ENCODE assay signal across 27 mouse cellular contexts in the genomic region with DNA sequence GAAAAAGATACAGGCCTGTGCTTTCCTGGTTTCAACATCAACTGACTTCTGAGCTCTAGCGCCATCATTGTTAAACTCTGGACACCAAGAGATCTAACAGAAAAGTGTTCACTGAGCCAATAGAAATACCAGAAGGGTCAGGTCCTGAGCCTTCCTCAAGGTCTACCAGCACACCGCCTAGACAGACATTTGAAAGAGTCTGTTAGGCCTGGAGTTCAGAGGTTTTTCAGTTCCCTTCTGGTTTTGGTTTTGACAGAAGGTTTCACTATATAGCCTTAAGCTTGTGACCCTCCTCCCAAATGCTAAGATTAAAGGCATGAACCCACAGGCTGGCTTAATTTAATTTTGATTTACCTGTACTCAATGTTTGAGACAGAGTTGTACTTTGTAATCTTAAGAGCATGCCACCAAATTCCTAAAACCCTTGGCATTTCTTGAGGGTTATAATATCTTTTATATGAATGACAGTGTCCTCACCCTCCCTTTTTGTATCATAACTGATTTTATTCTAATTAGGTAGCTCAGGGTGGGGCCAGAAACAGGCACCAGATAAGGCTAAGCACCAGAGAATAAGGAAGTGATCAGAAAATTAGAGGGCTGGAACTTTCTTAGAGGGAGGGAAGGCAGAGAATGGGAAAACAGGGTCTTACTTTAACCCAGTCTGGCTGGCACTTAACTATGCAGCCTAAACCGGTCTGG. TPM values are rescaled to one million over a fixed set of nuclear protein-coding genes. Genes with fewer than 3 reads are reported as not detected.
DNase-seq lines count a peak whose midpoint lies in the region; ATAC-seq and TF ChIP-seq lines count a peak whose summit lies in the region.
"Had no signal": no experiment of that assay in that cellular context is flagged by ENCODE, and none has a peak within 500 bp of the region (broad histone marks: within the 10 kb centered on the region; RNA-seq: fewer than 3 reads in every experiment).

No protein-coding gene starts in this region.

- peaks cover 6% of the 10 kb centered on the region; the same call in 1 of the 2 replicates for H3K4me1 ChIP-seq in intestine, embryonic 16.5 days (ENCODE audit: control insufficient read depth, insufficient read depth, low read length)
- peaks cover 10% of the 10 kb centered on the region for H3K4me1 ChIP-seq in embryonic facial prominence, embryonic 10.5 days
- no peaks in the 10 kb centered on the region; the same call in 1 of the 2 replicates for H3K4me1 ChIP-seq in lung, adult 2 months (ENCODE audit: control insufficient read depth, insufficient read depth, low read length)

- H3K27me3 ChIP-seq in intestine, embryonic 16.5 days (replicated peaks; ENCODE audit: control insufficient read depth, insufficient read depth, low read length), result no peaks in the 10 kb centered on the region
- 0 out of 2 replicates have a peak, but pooled peaks cover 3% of the 10 kb centered on the region for H3K27me3 ChIP-seq in embryonic facial prominence, embryonic 10.5 days (replicated peaks; ENCODE audit: low read depth, poor library complexity, severe bottlenecking)
- H3K27me3 ChIP-seq: forebrain, embryonic 15.5 days; hindbrain, embryonic 15.5 days; kidney, embryonic 15.5 days; limb, embryonic 13.5 days; megakaryocyte, embryonic 14.5 days; midbrain, embryonic 15.5 days; neural tube, embryonic 12.5 days; stomach, embryonic 15.5 days had no signal

- 80% methylated on average over 3 of the region's 3 CpGs for WGBS in intestine, embryonic 16.5 days
- WGBS in embryonic facial prominence, embryonic 10.5 days, result 82% methylated on average over 3 of the region's 3 CpGs
- WGBS in lung, adult 2 months, result 83% methylated on average over 3 of the region's 3 CpGs

- H3K27ac ChIP-seq in intestine, embryonic 16.5 days (ENCODE audit: low read length), result no peak overlapping the region
- H3K27ac ChIP-seq in embryonic facial prominence, embryonic 10.5 days (replicated peaks), result no peak overlapping the region
- H3K27ac ChIP-seq: forebrain, embryonic 15.5 days; hindbrain, embryonic 15.5 days; kidney, embryonic 15.5 days; limb, embryonic 13.5 days; midbrain, embryonic 15.5 days; neural tube, embryonic 12.5 days; stomach, embryonic 15.5 days had no signal

- H3K4me2 ChIP-seq in intestine, embryonic 16.5 days (ENCODE audit: low read depth, low read length), result no peak overlapping the region
- H3K4me2 ChIP-seq: forebrain, embryonic 15.5 days; heart, embryonic 11.5 days; hindbrain, embryonic 15.5 days; kidney, embryonic 15.5 days; limb, embryonic 13.5 days; lung, embryonic 14.5 days; midbrain, embryonic 15.5 days; neural tube, embryonic 12.5 days; stomach, embryonic 15.5 days had no signal

- no peak overlapping the region for H3K9ac ChIP-seq in intestine, embryonic 16.5 days (ENCODE audit: low read depth, low read length)
- H3K9ac ChIP-seq: forebrain, embryonic 15.5 days; hindbrain, embryonic 15.5 days; kidney, embryonic 15.5 days; limb, embryonic 13.5 days; lung, embryonic 14.5 days; midbrain, embryonic 15.5 days; neural tube, embryonic 12.5 days; stomach, embryonic 15.5 days had no signal

- no peak overlapping the region for H3K4me3 ChIP-seq in intestine, embryonic 16.5 days (ENCODE audit: low read length)
- H3K4me3 ChIP-seq in embryonic facial prominence, embryonic 10.5 days, result no peak overlapping the region
- H3K4me3 ChIP-seq in lung, adult 2 months (replicated peaks; ENCODE audit: extremely low read depth, low read depth, low read length), result no peak overlapping the region
- H3K4me3 ChIP-seq: forebrain, embryonic 15.5 days; hindbrain, embryonic 15.5 days; kidney, embryonic 15.5 days; limb, embryonic 13.5 days; megakaryocyte, embryonic 14.5 days; midbrain, embryonic 15.5 days; neural tube, embryonic 12.5 days; stomach, embryonic 15.5 days had no signal

- H3K36me3 ChIP-seq in intestine, embryonic 16.5 days (ENCODE audit: control insufficient read depth, insufficient read depth, low read length), result no peaks in the 10 kb centered on the region
- H3K36me3 ChIP-seq in embryonic facial prominence, embryonic 10.5 days (replicated peaks), result no peaks in the 10 kb centered on the region
- H3K36me3 ChIP-seq: forebrain, embryonic 15.5 days; hindbrain, embryonic 15.5 days; kidney, embryonic 15.5 days; limb, embryonic 13.5 days; midbrain, embryonic 15.5 days; neural tube, embryonic 12.5 days; stomach, embryonic 15.5 days had no signal

- TF ChIP-seq CTCF in lung, adult 2 months (IDR thresholded peaks at IDR 0.05; ENCODE audit: insufficient read depth, low read length), result no peak

- no peaks in the 10 kb centered on the region for H3K9me3 ChIP-seq in intestine, embryonic 16.5 days (ENCODE audit: control insufficient read depth, low read length)
- H3K9me3 ChIP-seq in embryonic facial prominence, embryonic 10.5 days, result no peaks in the 10 kb centered on the region
- H3K9me3 ChIP-seq: forebrain, embryonic 15.5 days; hindbrain, embryonic 15.5 days; kidney, embryonic 15.5 days; limb, embryonic 13.5 days; megakaryocyte, embryonic 14.5 days; midbrain, embryonic 15.5 days; neural tube, embryonic 12.5 days; stomach, embryonic 15.5 days had no signal

- DNase-seq in A20 (ENCODE audit: low read depth, low spot score), result peak; percentile 55
- peak; percentile 65 for DNase-seq in MEL-GATA-1-ER (ENCODE audit: extremely low read depth, low read depth)
- no peak for DNase-seq in yolk sac, embryonic 10.5 days (ENCODE audit: low spot score)
- no peak for DNase-seq in embryonic facial prominence, embryonic 10.5 days (ENCODE audit: low spot score)
- no peak for DNase-seq in lung, adult 2 months
- DNase-seq: adrenal gland, postnatal 25 days; cerebellum, adult 11-12 months; cerebellum, postnatal 10 days; heart, adult 11 months; kidney, postnatal 36 days; layer of hippocampus, postnatal 36 days; lung, embryonic 14.5 days; right cerebral cortex, postnatal 14 days; spleen, adult 18-20 months; thymus, adult 18-20 months; thymus, postnatal 36 days had no signal

- no peak for TF ChIP-seq POLR2A in lung, adult 2 months (IDR thresholded peaks at IDR 0.05; ENCODE audit: borderline replicate concordance, extremely low read depth, low read depth, low read length)

- ATAC-seq in intestine, embryonic 16.5 days, result peak; percentile 34; the same call in 1 of the 2 replicates
- ATAC-seq in megakaryocyte-erythroid progenitor cell, adult 5-6 weeks (replicated peaks; ENCODE audit: low FRiP score, low TSS enrichment, poor library complexity, severe bottlenecking), result peak; percentile 66
- ATAC-seq: forebrain, embryonic 15.5 days; midbrain, embryonic 15.5 days had no signal

RNA-seq across cellular contexts. Expression of a gene that starts 4.4 kb away (rescaled TPM):
- 6.7 and 7.9 TPM in 2 replicates for polyA plus RNA-seq in intestine, embryonic 16.5 days (2015; fragmentation: Nextera tagmentation; extraction: Ambion mirVana)
- total RNA-seq in megakaryocyte-erythroid progenitor cell, adult 5-6 weeks (2014; fragmentation: Nextera tagmentation), result 8.8 and 28.1 TPM in 2 replicates
- total RNA-seq in megakaryocyte-erythroid progenitor cell, adult 5-6 weeks (2017), result 17.8 and 18.1 TPM in 2 replicates
- polyA plus RNA-seq in embryonic facial prominence, embryonic 10.5 days (2016; fragmentation: Nextera tagmentation; extraction: Ambion mirVana), result 6.3 and 7.5 TPM in 2 replicates
- polyA plus RNA-seq in lung, adult 2 months (2012; rRNA removed), result 1.4 and 2.6 TPM in 2 replicates

RNA-seq across cellular contexts. Expression of a gene that starts 38.5 kb away (rescaled TPM):
- polyA plus RNA-seq in intestine, embryonic 16.5 days (2015; fragmentation: Nextera tagmentation; extraction: Ambion mirVana), result 40.8 and 48.4 TPM in 2 replicates
- total RNA-seq in megakaryocyte-erythroid progenitor cell, adult 5-6 weeks (2014; fragmentation: Nextera tagmentation), result 100 and 118 TPM in 2 replicates
- 99.0 and 103 TPM in 2 replicates for total RNA-seq in megakaryocyte-erythroid progenitor cell, adult 5-6 weeks (2017)
- 86.6 and 89.8 TPM in 2 replicates for polyA plus RNA-seq in embryonic facial prominence, embryonic 10.5 days (2016; fragmentation: Nextera tagmentation; extraction: Ambion mirVana)
- polyA plus RNA-seq in lung, adult 2 months (2012; rRNA removed), result 0.06 and 0.34 TPM in 2 replicates

Comparison
In these comparisons a context has a peak if more than half of its experiments do, and no peak if none do; other contexts are left out.
1. DNase-seq: peak in A20 (single experiment) and MEL-GATA-1-ER (single experiment); none in yolk sac, embryonic 10.5 days (single experiment), embryonic facial prominence, embryonic 10.5 days (single experiment) and lung, adult 2 months (single experiment).
2. RNA of a gene that starts 38.5 kb away (polyA plus RNA-seq): 86.6 to 89.8 TPM in embryonic facial prominence, embryonic 10.5 days and 40.8 to 48.4 TPM in intestine, embryonic 16.5 days; 0.06 to 0.34 TPM in lung, adult 2 months; every median in the first group is over 10 times any median in the second.